Mouse (Mus musculus) lung, embryonic 14.5 days (tissue): Measurements from ENCODE around the gene Pigs. TPM values are rescaled to one million over a fixed set of nuclear protein-coding genes. Genes with fewer than 3 reads are reported as not detected.
A peak's percentile ranks its signal among the peaks of the same experiment; 100 is the strongest.

ENCODE experiments used
- ATAC-seq: fragments of 200-750 bp; cut with Nextera tagmentation; 2 replicates; pipeline ENCODE4 v1.8.0; 2017; ENCODE audit warnings: mild to moderate bottlenecking, moderate TSS enrichment, moderate library complexity; ENCODE audit not compliant: insufficient read depth
- DNase-seq: peaks from one replicate; pipeline ENCODE4 v3.0.0-alpha.2; 2015
- H3K27ac ChIP-seq: fragments of 300-500 bp; sonication (generic); 2 replicates; pipeline ENCODE4 v1.5.1; 2014; ENCODE audit warnings: low read depth, mild to moderate bottlenecking, moderate library complexity
- H3K27me3 ChIP-seq: fragments of 300-500 bp; sonication (generic); 2 replicates; pipeline ENCODE4 v1.6.1; 2014; ENCODE audit warnings: low read length, control low read depth; ENCODE audit not compliant: insufficient read depth
- H3K36me3 ChIP-seq: fragments of 300-500 bp; sonication (generic); 2 replicates; pipeline ENCODE4 v1.6.1; 2014; ENCODE audit warnings: control low read depth; ENCODE audit not compliant: insufficient read depth
- H3K4me1 ChIP-seq: fragments of 300-500 bp; sonication (generic); 2 replicates; pipeline ENCODE4 v1.6.1; 2014; ENCODE audit warnings: antibody characterized with exemption, control low read depth; ENCODE audit not compliant: insufficient read depth
- H3K4me2 ChIP-seq: fragments of 300-500 bp; sonication (generic); 2 replicates; pipeline ENCODE4 v1.6.1; 2014; ENCODE audit warnings: mild to moderate bottlenecking
- H3K4me3 ChIP-seq: fragments of 300-500 bp; sonication (generic); 2 replicates; pipeline ENCODE4 v1.5.1; 2014; ENCODE audit warnings: low read depth, low read length
- H3K9ac ChIP-seq: fragments of 300-500 bp; sonication (generic); 2 replicates; pipeline ENCODE4 v1.6.1; 2014
- H3K9me3 ChIP-seq: fragments of 300-500 bp; sonication (generic); 2 replicates; pipeline ENCODE4 v1.6.1; 2016; ENCODE audit warnings: low read depth, low read length, control low read depth
- CTCF ChIP-seq: IDR thresholded peaks from 2 replicates; pipeline ENCODE4 v1.5.1; 2016; ENCODE audit warnings: antibody characterized with exemption, low read depth
- WGBS: fragments of 180-500 bp; shearing (Covaris S2); extraction: QIAGEN DNeasy Blood & Tissue Kit; methylation state at CpG from one replicate; pipeline ENCODE4 v1.1.7; 2014; 5-methylcytosine and 5-hydroxymethylcytosine counted together
- polyA plus RNA-seq: library from polyadenylated mRNA; unstranded; fragments of >200 nt; fragmentation: Nextera tagmentation; extraction: Ambion mirVana; gene quantifications from 2 replicates; pipeline ENCODE4 v1.2.1, GENCODE M21; 2014

The Pigs gene
- polyA plus RNA-seq, 1 experiment from 2014 or later = 76.0 TPM

GRCm38 (mm10) chr11:78337040-78337439, 8.8 kb downstream of the Pigs start:
- TF ChIP-seq CTCF = no peak
- no peaks in the 10 kb centered on the region for H3K4me1 ChIP-seq
- H3K27me3 ChIP-seq = no peaks in the 10 kb centered on the region
- 92% methylated on average over 8 of the region's 8 CpGs for WGBS
- H3K27ac ChIP-seq = no peak overlapping the region
- no peak overlapping the region for H3K4me3 ChIP-seq
- H3K4me2 ChIP-seq = no peak overlapping the region
- H3K9ac ChIP-seq = no peak overlapping the region
- DNase-seq (no peak), ATAC-seq (no peak)
- H3K9me3 ChIP-seq = no peaks in the 10 kb centered on the region
- peaks cover 44% of the 10 kb centered on the region for H3K36me3 ChIP-seq

GRCm38 (mm10) chr11:78341702-78342101, 13.5 kb downstream of the Pigs start:
- ATAC-seq (no peak), DNase-seq (no peak)
- Histone ChIP-seq H3K4me3 (no peak overlapping the region), H3K27me3 (no peaks in the 10 kb centered on the region), H3K4me1 (peaks cover 19% of the 10 kb centered on the region; the same call in 1 of the 2 replicates), H3K36me3 (peaks cover 24% of the 10 kb centered on the region; the same call in 1 of the 2 replicates), H3K9me3 (no peaks in the 10 kb centered on the region), H3K4me2 (no peak overlapping the region), H3K9ac (no peak overlapping the region), H3K27ac (no peak overlapping the region)
- 75% methylated on average over 12 of the region's 12 CpGs for WGBS
- no peak for TF ChIP-seq CTCF

- H3K4me2 ChIP-seq = peak within 1 kb of the TSS; percentile 90
- peaks cover 19% of the 10 kb centered on the region; the same call in 1 of the 2 replicates for H3K4me1 ChIP-seq
- H3K36me3 ChIP-seq = peaks cover 24% of the 10 kb centered on the region
- DNase-seq = peak; percentile 91
- 1% methylated on average over 51 of the region's 66 CpGs for WGBS
- peak within 1 kb of the TSS; percentile 87 for H3K9ac ChIP-seq
- peak; percentile 86 for ATAC-seq
- H3K4me3 ChIP-seq = peak within 1 kb of the TSS; percentile 85
- no peaks in the 10 kb centered on the region for H3K27me3 ChIP-seq
- no peaks in the 10 kb centered on the region for H3K9me3 ChIP-seq
- H3K27ac ChIP-seq = peak within 1 kb of the TSS; percentile 80
- TF ChIP-seq CTCF = no peak
Measured at GRCm38 (mm10) chr11:78343381-78344327, 15.4 kb downstream of the Pigs start, which contains the start of gene Unc119. Gene Unc119 (plus strand): TSS chr11:78343482.

GRCm38 (mm10) chr11:78344328-78344889, 16.2 kb downstream of the Pigs start:
- WGBS = 65% methylated on average over 6 of the region's 6 CpGs
- H3K4me1 ChIP-seq = peaks cover 19% of the 10 kb centered on the region; the same call in 1 of the 2 replicates

GRCm38 (mm10) chr11:78344890-78345715, 16.9 kb downstream of the Pigs start:
- H3K27ac ChIP-seq = peak overlapping the region; percentile 32; the same call in 1 of the 2 replicates
- ATAC-seq = peak; percentile 18
- 48% methylated on average over 8 of the region's 8 CpGs for WGBS

More at GRCm38 (mm10) chr11:78344328-78344889, 16.2 kb downstream of the Pigs start:
- Histone ChIP-seq H3K27me3 (no peaks in the 10 kb centered on the region), H3K9ac (peak overlapping the region; percentile 87), H3K4me3 (peak overlapping the region; percentile 85), H3K4me2 (peak overlapping the region; percentile 90), H3K36me3 (peaks cover 21% of the 10 kb centered on the region), H3K27ac (peak overlapping the region; percentile 32; the same call in 1 of the 2 replicates), H3K9me3 (no peaks in the 10 kb centered on the region)
- no peak for TF ChIP-seq CTCF
- DNase-seq (no peak), ATAC-seq (no peak)

GRCm38 (mm10) chr11:78345801-78346200, 17.6 kb downstream of the Pigs start:
- Histone ChIP-seq H3K27ac (0 out of 2 replicates have a peak overlapping the region, but pooled peaks have one; percentile 18), H3K9ac (no peak overlapping the region), H3K36me3 (peaks cover 13% of the 10 kb centered on the region), H3K27me3 (no peaks in the 10 kb centered on the region), H3K4me3 (no peak overlapping the region), H3K4me1 (peaks cover 19% of the 10 kb centered on the region; the same call in 1 of the 2 replicates), H3K9me3 (no peaks in the 10 kb centered on the region), H3K4me2 (no peak overlapping the region)
- DNase-seq = no peak
- TF ChIP-seq CTCF = no peak
- WGBS = 69% methylated on average over 7 of the region's 7 CpGs
- no peak for ATAC-seq

More at GRCm38 (mm10) chr11:78344890-78345715, 16.9 kb downstream of the Pigs start:
- peak; percentile 67 for DNase-seq
- peak overlapping the region; percentile 90 for H3K4me2 ChIP-seq
- H3K9me3 ChIP-seq = no peaks in the 10 kb centered on the region
- peaks cover 15% of the 10 kb centered on the region for H3K36me3 ChIP-seq
- peaks cover 19% of the 10 kb centered on the region; the same call in 1 of the 2 replicates for H3K4me1 ChIP-seq
- peak overlapping the region; percentile 85; the same call in 1 of the 2 replicates for H3K4me3 ChIP-seq
- H3K27me3 ChIP-seq = no peaks in the 10 kb centered on the region
- no peak for TF ChIP-seq CTCF
- H3K9ac ChIP-seq = 0 out of 2 replicates have a peak overlapping the region, but pooled peaks have one; percentile 6
